Mouse (Mus musculus) lung, adult 2 months (tissue): Measurements from ENCODE around the gene Has3. TPM values are rescaled to one million over a fixed set of nuclear protein-coding genes. Genes with fewer than 3 reads are reported as not detected.
A peak's percentile ranks its signal among the peaks of the same experiment; 100 is the strongest.

Experiments
- DNase-seq: peaks from one replicate; pipeline ENCODE4 v3.0.0; 2022
- H3K4me1 ChIP-seq: fragments of 200-500 bp; 2 replicates; pipeline ENCODE4 v1.6.1; 2011; ENCODE audit warnings: low read length; ENCODE audit not compliant: control insufficient read depth, insufficient read depth
- H3K4me3 ChIP-seq: fragments of 200-500 bp; replicated peaks from 2 replicates; pipeline ENCODE3; 2011; ENCODE audit warnings: low read depth, mild to moderate bottlenecking, control low read depth, low read length; ENCODE audit errors: extremely low read depth
- CTCF ChIP-seq: fragments of 200-500 bp; IDR thresholded peaks from 2 replicates; pipeline ENCODE4 v1.5.1; 2011; ENCODE audit warnings: mild to moderate bottlenecking, low read length, control low read depth; ENCODE audit not compliant: insufficient read depth
- POLR2A ChIP-seq: fragments of 200-500 bp; IDR thresholded peaks from 2 replicates; pipeline ENCODE4 v1.6.1; 2011; ENCODE audit warnings: low read depth, mild to moderate bottlenecking, control low read depth, low read length, borderline replicate concordance; ENCODE audit errors: extremely low read depth
- whole genome bisulfite sequencing: fragments of 180-500 bp; shearing (Covaris S2); methylation state at CpG from one replicate; pipeline ENCODE4 v1.1.7; 2018; 5-methylcytosine and 5-hydroxymethylcytosine counted together
- polyA plus RNA-seq: library from polyadenylated mRNA; depleted of rRNA; stranded (reverse); fragments of >200 nt; gene quantifications from 2 replicates; pipeline ENCODE4 v1.2.3, GENCODE M21; 2012; rRNA removed

Gene Has3
- polyA plus RNA-seq, 1 experiment, result 0.89 TPM

DNA sequence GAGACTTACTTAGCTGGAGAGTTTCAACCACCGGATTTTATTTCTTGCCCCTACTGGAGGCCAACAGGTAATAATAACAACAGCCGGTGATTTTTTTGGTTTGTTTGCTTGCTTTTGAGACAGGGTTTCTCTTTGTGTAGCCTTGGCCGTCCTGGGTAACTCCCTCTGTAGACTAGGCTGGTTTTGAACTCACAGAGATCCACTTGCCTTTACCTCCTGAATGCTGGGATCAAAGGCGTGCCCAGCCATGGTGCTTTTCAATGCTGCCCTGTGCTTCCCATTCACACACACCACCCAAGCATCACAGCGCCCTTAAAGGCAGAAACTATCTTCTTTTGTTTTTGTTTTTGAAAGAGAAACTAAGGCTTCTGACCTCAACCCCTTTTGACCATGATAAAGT is 59.9 kb downstream of the Has3 start:
- TF ChIP-seq CTCF (no peak), POLR2A (no peak)
- no peak for DNase-seq
- H3K4me3 ChIP-seq, result no peak overlapping the region
- 56% methylated on average over 5 of the region's 5 CpGs for WGBS
- peaks cover 3% of the 10 kb centered on the region; the same call in 1 of the 2 replicates for H3K4me1 ChIP-seq

DNA sequence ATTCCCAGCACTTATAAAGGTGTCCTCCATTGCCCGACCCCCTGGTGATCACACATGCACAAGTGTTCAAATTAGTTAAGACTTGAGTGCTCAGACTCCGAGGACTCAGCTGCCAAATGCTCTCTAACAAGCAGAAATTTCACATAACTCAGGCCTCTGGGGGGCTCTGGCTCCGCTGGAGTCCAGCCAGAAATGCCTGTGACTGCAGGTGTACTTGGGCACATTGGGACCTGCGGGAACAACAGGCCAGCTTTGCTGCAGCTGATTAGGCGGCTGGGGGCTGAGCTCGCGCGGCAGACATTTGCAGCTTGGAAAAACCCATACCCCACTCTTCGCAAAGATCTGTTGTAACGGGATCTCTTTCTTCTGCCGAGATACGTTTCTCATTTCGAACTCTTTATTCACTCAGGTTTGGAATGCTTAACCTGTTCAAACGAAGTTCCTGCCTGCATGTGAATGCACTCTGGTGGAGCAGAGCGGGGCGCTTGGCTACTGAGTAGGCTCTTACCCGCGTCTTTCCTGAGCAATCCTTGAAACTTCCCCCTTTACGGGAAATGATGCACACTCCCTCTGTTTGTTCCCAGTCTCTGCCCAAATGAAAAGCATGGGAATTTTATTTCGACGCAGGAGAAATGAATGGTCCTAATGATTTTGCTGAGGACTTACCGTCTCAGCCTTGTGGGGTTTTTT is 62.5 kb downstream of the Has3 start:
- no peak for TF ChIP-seq CTCF
- no peak for TF ChIP-seq POLR2A
- 19% methylated on average over 22 of the region's 22 CpGs for WGBS
- H3K4me3 ChIP-seq, result no peak overlapping the region
- peaks cover 13% of the 10 kb centered on the region for H3K4me1 ChIP-seq
- peak; percentile 22 for DNase-seq

DNA sequence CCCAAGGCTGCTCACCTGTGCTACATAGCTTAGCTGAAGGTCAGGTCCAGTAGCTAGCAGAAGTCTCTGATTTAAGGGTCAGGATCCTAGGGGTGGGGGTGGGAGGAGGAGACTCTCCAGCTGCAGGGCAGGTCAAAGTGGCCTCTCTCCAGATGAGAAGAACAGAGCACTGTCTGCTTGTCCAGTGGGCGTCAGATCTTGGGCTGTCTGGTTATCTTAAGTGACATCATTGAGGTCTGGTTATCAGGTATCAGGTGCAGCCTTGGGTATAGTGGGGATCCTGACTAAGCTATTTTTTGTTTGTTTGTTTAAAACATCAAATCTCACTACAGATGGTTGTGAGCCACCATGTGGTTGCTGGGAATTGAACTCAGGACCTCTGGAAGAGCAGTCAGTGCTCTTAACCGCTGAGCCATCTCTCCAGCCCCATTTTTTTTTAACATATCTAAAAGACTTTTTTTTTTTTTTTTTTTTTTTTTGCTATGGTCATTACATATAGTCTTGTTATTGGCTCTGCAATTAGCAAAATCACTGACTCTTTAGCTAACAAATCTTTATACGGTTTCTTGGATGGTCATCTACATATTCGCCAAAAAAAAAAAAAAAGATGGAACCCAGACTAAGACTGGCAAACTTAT is 63.6 kb downstream of the Has3 start:
- peaks cover 16% of the 10 kb centered on the region for H3K4me1 ChIP-seq
- WGBS, result 92% methylated on average over 4 of the region's 4 CpGs
- TF ChIP-seq CTCF, result no peak
- TF ChIP-seq POLR2A, result no peak
- no peak for DNase-seq
- H3K4me3 ChIP-seq, result no peak overlapping the region

Other genes starting within 250 kb of the Has3 start
- 4.3 and 5.9 TPM in 2 replicates for gene Tango6, start 187.2 kb upstream of the Has3 start, polyA plus RNA-seq
- gene Utp4, start 23.4 kb downstream of the Has3 start, polyA plus RNA-seq, result 12.3 and 14.5 TPM in 2 replicates
- 9.9 and 12.1 TPM in 2 replicates for gene Sntb2, start 65.5 kb downstream of the Has3 start, polyA plus RNA-seq
- 19.6 and 27.8 TPM in 2 replicates for gene Vps4a, start 161.0 kb downstream of the Has3 start, polyA plus RNA-seq
- 30.2 and 54.6 TPM in 2 replicates for gene Pdf, start 178.4 kb downstream of the Has3 start, polyA plus RNA-seq
- 24.7 and 31.6 TPM in 2 replicates for gene Cog8, start 186.4 kb downstream of the Has3 start, polyA plus RNA-seq
- gene Nip7, start 186.6 kb downstream of the Has3 start, polyA plus RNA-seq, result 20.3 and 26.0 TPM in 2 replicates
- 0.65 and 0.99 TPM in 2 replicates for gene Tmed6, start 195.4 kb downstream of the Has3 start, polyA plus RNA-seq
- gene Terf2, start 226.3 kb downstream of the Has3 start, polyA plus RNA-seq, result 9.5 and 13.5 TPM in 2 replicates